Mouse (Mus musculus): Measurements from ENCODE around the gene Gm5678.

DNA sequence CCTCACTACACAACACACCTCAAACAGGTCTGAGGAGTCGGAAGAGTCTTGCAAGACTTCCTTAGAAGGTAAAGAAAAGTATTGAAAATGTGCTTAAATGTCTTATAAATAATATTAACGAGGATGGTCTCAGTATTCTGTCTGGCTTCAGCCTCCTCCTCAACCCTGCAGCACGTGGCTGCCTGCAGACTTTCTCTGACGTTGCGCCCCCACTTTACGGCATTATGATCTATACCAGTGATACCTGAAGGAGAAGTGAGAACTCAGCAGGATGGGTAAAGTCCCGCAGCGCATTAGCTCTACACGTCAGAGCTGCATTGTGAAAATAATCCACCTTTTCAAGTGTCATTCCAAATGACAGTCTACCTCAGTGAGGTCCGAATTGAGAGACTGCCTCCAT is 33.4 kb upstream of the Gm5678 start:
- TF ChIP-seq POLR2A (IDR thresholded peaks at IDR 0.05; ENCODE audit: borderline replicate concordance, control insufficient read depth, low read depth, low read length) (no peak), CTCF (IDR thresholded peaks at IDR 0.05; ENCODE audit: control insufficient read depth, insufficient read depth, low read length) (no peak)

Data from bone marrow, adult 2 months (tissue).